ENCODE assay signal across 8 mouse cellular contexts in the genomic region with DNA sequence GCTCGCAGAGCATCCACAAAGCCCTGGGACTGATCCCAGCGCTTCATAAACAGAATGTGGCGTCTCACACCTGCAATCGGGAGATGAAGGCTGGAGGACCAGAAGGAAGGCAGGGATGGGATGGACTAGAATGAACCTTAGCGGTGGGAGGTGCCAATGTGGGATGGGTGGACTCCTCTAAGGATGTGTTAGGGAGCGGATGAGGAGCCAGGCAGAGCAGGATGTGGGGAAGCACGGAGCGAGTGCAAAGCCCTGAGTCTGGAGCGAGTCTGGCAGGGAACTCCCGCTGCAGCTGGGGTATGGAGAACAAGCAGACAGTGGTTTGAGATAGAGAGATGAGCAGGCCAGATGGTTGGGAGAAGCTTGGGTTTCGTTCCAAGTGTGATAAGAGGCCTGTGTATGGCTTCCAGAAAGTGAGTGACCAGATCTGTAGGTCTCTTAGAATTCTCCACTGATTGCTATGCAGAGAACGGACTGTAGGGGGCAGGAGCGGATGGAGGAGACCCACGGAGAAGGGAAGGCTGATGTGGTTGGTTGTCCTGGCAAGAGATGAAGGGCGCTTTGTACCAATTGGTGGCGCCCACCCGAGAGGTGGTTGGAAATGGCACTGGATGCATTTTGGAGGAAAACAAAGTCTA. TPM values are rescaled to one million over a fixed set of nuclear protein-coding genes. Genes with fewer than 3 reads are reported as not detected.
DNase-seq lines count a peak whose midpoint lies in the region; ATAC-seq and TF ChIP-seq lines count a peak whose summit lies in the region.

No protein-coding gene starts in this region.

- peaks cover 35% of the 10 kb centered on the region for H3K27me3 ChIP-seq in hindbrain, embryonic 10.5 days (ENCODE audit: insufficient read depth, poor library complexity, severe bottlenecking)
- H3K27me3 ChIP-seq in hindbrain, embryonic 12.5 days = peaks cover 21% of the 10 kb centered on the region
- H3K27me3 ChIP-seq in forebrain, postnatal 0 days (ENCODE audit: insufficient read depth, low read length) = no peaks in the 10 kb centered on the region; the same call in 1 of the 2 replicates
- peaks cover 27% of the 10 kb centered on the region for H3K27me3 ChIP-seq in midbrain, embryonic 13.5 days

- TF ChIP-seq CTCF in forebrain, postnatal 0 days (IDR thresholded peaks at IDR 0.05; ENCODE audit: low read depth) = peak; percentile 74

- H3K27ac ChIP-seq in hindbrain, embryonic 10.5 days = no peak overlapping the region
- H3K27ac ChIP-seq in hindbrain, embryonic 12.5 days = no peak overlapping the region
- no peak overlapping the region for H3K27ac ChIP-seq in forebrain, postnatal 0 days (ENCODE audit: low read depth, low read length)
- H3K27ac ChIP-seq in midbrain, embryonic 13.5 days = 0 out of 2 replicates have a peak overlapping the region, but pooled peaks have one; percentile 27

- no peaks in the 10 kb centered on the region for H3K9me3 ChIP-seq in hindbrain, embryonic 10.5 days
- H3K9me3 ChIP-seq in hindbrain, embryonic 12.5 days (replicated peaks) = no peaks in the 10 kb centered on the region
- no peaks in the 10 kb centered on the region for H3K9me3 ChIP-seq in forebrain, postnatal 0 days (ENCODE audit: low read length)
- no peaks in the 10 kb centered on the region for H3K9me3 ChIP-seq in midbrain, embryonic 13.5 days

- H3K36me3 ChIP-seq in hindbrain, embryonic 10.5 days = no peaks in the 10 kb centered on the region
- H3K36me3 ChIP-seq in hindbrain, embryonic 12.5 days = no peaks in the 10 kb centered on the region
- no peaks in the 10 kb centered on the region for H3K36me3 ChIP-seq in forebrain, postnatal 0 days (ENCODE audit: insufficient read depth)
- no peaks in the 10 kb centered on the region for H3K36me3 ChIP-seq in midbrain, embryonic 13.5 days

- H3K4me1 ChIP-seq in hindbrain, embryonic 10.5 days (replicated peaks) = peaks cover 18% of the 10 kb centered on the region
- H3K4me1 ChIP-seq in hindbrain, embryonic 12.5 days = peaks cover 24% of the 10 kb centered on the region
- H3K4me1 ChIP-seq in forebrain, postnatal 0 days (ENCODE audit: insufficient read depth) = peaks cover 14% of the 10 kb centered on the region; the same call in 1 of the 2 replicates
- peaks cover 39% of the 10 kb centered on the region for H3K4me1 ChIP-seq in midbrain, embryonic 13.5 days (replicated peaks)

- DNase-seq in hindbrain, embryonic 10.5 days (ENCODE audit: low spot score) = peak; percentile 56
- peak; percentile 77 for DNase-seq in ES-CJ7 (ENCODE audit: low read depth, low spot score)
- peak; percentile 81 for DNase-seq in cerebellum, adult 11-12 months
- peak; percentile 73 for DNase-seq in forebrain, postnatal 0 days
- DNase-seq in layer of hippocampus, adult 9-11 months = peak; percentile 20
- DNase-seq in thymus, postnatal 25 days = peak; percentile 63

- ATAC-seq in hindbrain, embryonic 12.5 days (ENCODE audit: low FRiP score) = no peak
- ATAC-seq in forebrain, postnatal 0 days = peak; percentile 37
- no peak for ATAC-seq in midbrain, embryonic 13.5 days

- H3K4me2 ChIP-seq in hindbrain, embryonic 12.5 days (replicated peaks) = no peak overlapping the region
- no peak overlapping the region for H3K4me2 ChIP-seq in forebrain, postnatal 0 days (ENCODE audit: low read depth)
- H3K4me2 ChIP-seq in midbrain, embryonic 13.5 days (replicated peaks) = no peak overlapping the region

- 48% methylated on average over 17 of the region's 17 CpGs for WGBS in hindbrain, embryonic 10.5 days
- 46% methylated on average over 17 of the region's 17 CpGs for WGBS in hindbrain, embryonic 12.5 days
- WGBS in forebrain, postnatal 0 days = 32% methylated on average over 17 of the region's 17 CpGs
- WGBS in midbrain, embryonic 13.5 days = 40% methylated on average over 17 of the region's 17 CpGs

- no peak overlapping the region for H3K4me3 ChIP-seq in hindbrain, embryonic 10.5 days
- H3K4me3 ChIP-seq in hindbrain, embryonic 12.5 days = no peak overlapping the region
- no peak overlapping the region for H3K4me3 ChIP-seq in forebrain, postnatal 0 days (ENCODE audit: low read depth, low read length)
- no peak overlapping the region for H3K4me3 ChIP-seq in midbrain, embryonic 13.5 days (replicated peaks)

- H3K9ac ChIP-seq in hindbrain, embryonic 12.5 days = no peak overlapping the region
- H3K9ac ChIP-seq in forebrain, postnatal 0 days = no peak overlapping the region
- no peak overlapping the region for H3K9ac ChIP-seq in midbrain, embryonic 13.5 days (replicated peaks)

RNA-seq across cellular contexts. Expression of a gene that starts 16.3 kb away (rescaled TPM):
- polyA plus RNA-seq in hindbrain, embryonic 10.5 days (2016; fragmentation: Nextera tagmentation; extraction: Ambion mirVana) = 0.73 and 1.1 TPM in 2 replicates
- polyA plus RNA-seq in hindbrain, embryonic 12.5 days (2016; fragmentation: Nextera tagmentation; extraction: Ambion mirVana) = 1.7 and 2.0 TPM in 2 replicates
- total RNA-seq in forebrain, postnatal 0 days (2014; rRNA removed) = 17.2 and 21.9 TPM in 2 replicates
- polyA plus RNA-seq in forebrain, postnatal 0 days (2015; fragmentation: Nextera tagmentation; extraction: Ambion mirVana) = 0.76 and 0.77 TPM in 2 replicates
- 1.7 and 2.0 TPM in 2 replicates for polyA plus RNA-seq in midbrain, embryonic 13.5 days (2015; fragmentation: Nextera tagmentation; extraction: Ambion mirVana)

RNA-seq across cellular contexts. Expression of a gene that starts 17.8 kb away (rescaled TPM):
- 1.3 and 1.8 TPM in 2 replicates for polyA plus RNA-seq in hindbrain, embryonic 10.5 days (2016; fragmentation: Nextera tagmentation; extraction: Ambion mirVana)
- polyA plus RNA-seq in hindbrain, embryonic 12.5 days (2016; fragmentation: Nextera tagmentation; extraction: Ambion mirVana) = 2.8 and 3.3 TPM in 2 replicates
- total RNA-seq in forebrain, postnatal 0 days (2014; rRNA removed) = 2.1 and 7.4 TPM in 2 replicates
- polyA plus RNA-seq in forebrain, postnatal 0 days (2015; fragmentation: Nextera tagmentation; extraction: Ambion mirVana) = 1.1 TPM in 2 replicates
- polyA plus RNA-seq in midbrain, embryonic 13.5 days (2015; fragmentation: Nextera tagmentation; extraction: Ambion mirVana) = 0.79 and 1.6 TPM in 2 replicates

RNA-seq across cellular contexts. Expression of a gene that starts 32.7 kb away (rescaled TPM):
- 110 and 120 TPM in 2 replicates for polyA plus RNA-seq in hindbrain, embryonic 10.5 days (2016; fragmentation: Nextera tagmentation; extraction: Ambion mirVana)
- 127 and 131 TPM in 2 replicates for polyA plus RNA-seq in hindbrain, embryonic 12.5 days (2016; fragmentation: Nextera tagmentation; extraction: Ambion mirVana)
- total RNA-seq in forebrain, postnatal 0 days (2014; rRNA removed) = 65.9 and 95.4 TPM in 2 replicates
- 195 and 219 TPM in 2 replicates for polyA plus RNA-seq in forebrain, postnatal 0 days (2015; fragmentation: Nextera tagmentation; extraction: Ambion mirVana)
- polyA plus RNA-seq in midbrain, embryonic 13.5 days (2015; fragmentation: Nextera tagmentation; extraction: Ambion mirVana) = 175 and 193 TPM in 2 replicates

Comparison
In these comparisons a context has a peak if more than half of its experiments do, and no peak if none do; other contexts are left out.
1. DNase-seq: peak in every context shown above with its lines; median percentile 81 in cerebellum, adult 11-12 months; 77 in ES-CJ7; 73 in forebrain, postnatal 0 days; 63 in thymus, postnatal 25 days; 56 in hindbrain, embryonic 10.5 days; 20 in layer of hippocampus, adult 9-11 months.